Mouse (Mus musculus) large intestine, adult 2 months (tissue): ENCODE measurements at regions not wholly inside any gene's neighbourhood (a gene's known extent, or its start where the extent isn't known, plus 50 kb on each side); places are given as distances from the start of the nearest gene placed in this dataset.

Experiments used
- DNase-seq: peaks from one replicate; pipeline ENCODE4 v3.0.0-alpha.2; 2012; ENCODE audit warnings: low read depth, low spot score
- WGBS: fragments of 180-500 bp; shearing (Covaris S2); methylation state at CpG from one replicate; pipeline ENCODE4 v1.1.7; 2018; 5-methylcytosine and 5-hydroxymethylcytosine counted together

DNA sequence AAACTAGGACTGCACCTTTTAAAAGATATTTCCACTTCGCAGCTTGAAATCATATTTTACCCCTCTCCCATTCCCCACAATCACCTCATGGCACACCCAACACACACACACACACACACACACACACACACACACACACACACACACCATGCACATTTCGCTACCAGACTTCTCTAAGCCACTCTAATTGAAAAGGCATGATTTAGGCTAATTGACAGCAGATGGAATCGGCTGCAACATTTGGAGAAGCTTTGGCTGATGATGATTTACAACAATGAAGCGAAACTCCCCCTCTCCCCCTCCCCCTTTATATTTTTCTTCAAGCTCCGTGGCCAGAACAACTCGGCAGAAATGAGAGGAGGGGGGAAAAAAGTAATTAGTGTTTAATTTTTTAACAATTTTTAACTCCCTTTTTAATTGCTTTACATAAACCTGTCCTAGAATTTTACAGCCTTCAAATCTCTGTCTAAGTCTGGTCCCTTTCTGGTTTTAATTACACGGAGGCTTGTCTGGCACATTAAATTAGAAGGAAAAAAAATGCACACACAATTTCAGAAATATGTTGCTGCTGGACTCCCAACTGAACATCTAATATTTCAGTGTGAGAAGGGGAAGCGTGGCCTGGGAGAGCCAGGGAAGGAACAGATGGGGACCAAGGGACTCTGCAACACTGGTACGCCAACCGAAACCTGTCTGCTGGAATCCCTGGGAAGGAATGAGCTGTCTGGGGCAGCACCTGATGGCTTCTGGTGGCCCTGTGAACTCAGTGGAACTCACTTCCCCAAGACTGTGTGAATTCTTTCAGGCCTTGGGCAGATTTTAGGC is 232.4 kb downstream of the Sox9 start:
- no peak for DNase-seq
- 76% methylated on average over 10 of the region's 10 CpGs for WGBS

DNA sequence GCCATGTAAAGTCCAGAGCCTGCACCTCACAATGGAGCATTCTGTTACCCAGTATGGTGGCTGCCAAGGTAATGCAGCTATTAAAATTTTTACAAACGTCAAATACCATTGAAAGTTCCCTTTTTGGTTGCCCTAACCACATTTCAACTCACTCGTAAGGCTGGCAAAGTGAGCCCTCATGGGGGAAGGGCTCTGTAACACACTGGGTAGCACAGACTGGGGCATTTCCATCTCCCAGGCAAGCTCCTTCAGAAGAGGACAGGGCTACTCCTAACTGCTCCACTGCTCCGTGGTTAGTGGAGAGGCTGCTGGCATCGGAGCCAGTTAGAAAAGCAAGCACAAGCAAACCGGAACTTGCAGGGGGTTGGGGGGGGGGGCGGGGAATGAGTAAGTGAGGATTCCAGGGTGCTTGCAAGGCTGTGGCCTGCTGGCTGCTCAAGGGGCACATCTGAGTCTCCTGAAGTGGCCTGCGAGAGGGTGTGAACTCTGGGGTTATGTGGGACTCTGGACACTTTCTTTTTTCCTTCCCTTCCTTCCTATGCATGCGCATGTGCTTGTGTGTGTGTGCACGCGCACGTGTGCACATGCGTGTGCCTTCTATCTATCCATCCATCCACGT is 233.8 kb downstream of the Sox9 start:
- WGBS: 70% methylated on average over 13 of the region's 13 CpGs
- no peak for DNase-seq

GRCm38 (mm10) chr11:113016801-113017715 is 235.0 kb downstream of the Sox9 start:
- no peak for DNase-seq
- WGBS: 91% methylated on average over 7 of the region's 7 CpGs

GRCm38 (mm10) chr11:113021533-113021932 is 239.5 kb downstream of the Sox9 start:
- DNase-seq: no peak
- WGBS: 63% methylated on average over 4 of the region's 4 CpGs

DNA sequence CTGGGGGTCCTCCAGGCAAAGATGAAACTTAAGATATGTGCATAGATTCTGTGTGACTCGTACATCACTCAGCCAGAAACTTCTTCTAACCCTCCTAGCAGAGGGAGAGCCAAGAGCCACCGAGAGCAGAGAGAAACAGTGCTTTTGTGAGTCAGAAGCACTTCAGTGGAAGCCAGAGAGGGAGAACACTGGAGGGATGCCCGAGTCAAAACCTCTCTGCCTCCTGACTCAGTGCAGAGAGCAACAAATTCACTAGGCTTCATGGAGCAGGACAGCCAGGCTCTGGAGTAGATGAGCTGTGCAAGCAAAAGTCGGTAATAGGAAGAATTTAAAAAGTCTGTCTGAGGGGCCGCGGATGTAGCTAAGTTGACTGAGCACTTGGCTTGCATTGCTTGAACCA is 245.0 kb downstream of the Sox9 start:
- DNase-seq: no peak
- 64% methylated on average over 6 of the region's 6 CpGs for WGBS

DNA sequence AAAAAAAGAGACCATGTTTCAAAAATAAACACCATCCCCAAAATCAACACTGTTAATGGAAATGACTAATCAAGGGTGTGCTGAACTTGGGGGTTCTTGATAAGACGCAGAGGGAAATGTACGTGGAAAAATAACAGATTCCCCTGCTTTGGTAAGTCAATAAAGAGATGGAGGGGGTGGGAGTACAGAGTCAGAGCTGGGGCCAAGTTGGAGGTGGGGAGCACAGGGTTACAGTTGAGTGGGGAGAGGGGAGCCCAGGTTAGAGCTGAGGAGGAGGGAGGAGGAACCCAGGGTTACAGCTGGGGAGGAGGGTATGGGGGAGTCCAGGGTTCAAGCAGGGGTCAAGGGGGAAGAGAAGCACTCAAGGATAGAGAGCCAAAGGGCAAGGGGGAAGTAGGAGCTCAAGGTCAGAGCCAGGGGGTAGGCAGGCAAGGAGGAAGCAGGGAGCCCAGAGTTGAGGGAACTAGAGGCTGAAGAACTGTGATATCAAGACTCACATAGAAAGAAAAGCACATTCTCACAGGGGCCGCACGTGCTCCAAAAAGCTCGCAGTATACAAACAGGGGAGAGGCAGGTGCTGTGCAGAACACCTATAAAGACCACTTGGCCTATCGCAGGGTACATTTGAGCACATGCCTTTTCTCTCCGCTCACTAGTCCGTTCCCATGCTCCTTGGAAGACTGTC is 246.4 kb downstream of the Sox9 start:
- no peak for DNase-seq
- WGBS: 79% methylated on average over 8 of the region's 8 CpGs

DNA sequence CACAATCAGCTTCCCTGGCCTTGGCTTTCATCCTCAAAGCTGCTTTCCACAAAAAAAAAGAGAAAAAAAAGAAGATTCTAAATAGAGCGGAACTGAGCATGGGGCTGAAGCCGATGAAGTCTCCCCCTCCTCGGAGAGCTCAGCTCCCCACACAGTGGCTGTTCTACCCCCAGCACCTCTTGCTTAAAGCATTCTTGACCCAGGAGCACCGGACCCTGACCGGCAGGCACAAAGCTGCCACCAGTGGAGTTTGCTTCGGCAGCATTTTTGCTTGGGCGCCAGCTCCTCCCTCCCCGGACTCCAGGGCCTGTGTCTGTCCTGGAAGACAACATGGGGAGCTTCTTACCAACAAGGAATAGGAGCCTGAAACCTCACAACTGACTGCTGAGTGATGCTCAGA is 249.4 kb downstream of the Sox9 start:
- no peak for DNase-seq
- 91% methylated on average over 8 of the region's 8 CpGs for WGBS

DNA sequence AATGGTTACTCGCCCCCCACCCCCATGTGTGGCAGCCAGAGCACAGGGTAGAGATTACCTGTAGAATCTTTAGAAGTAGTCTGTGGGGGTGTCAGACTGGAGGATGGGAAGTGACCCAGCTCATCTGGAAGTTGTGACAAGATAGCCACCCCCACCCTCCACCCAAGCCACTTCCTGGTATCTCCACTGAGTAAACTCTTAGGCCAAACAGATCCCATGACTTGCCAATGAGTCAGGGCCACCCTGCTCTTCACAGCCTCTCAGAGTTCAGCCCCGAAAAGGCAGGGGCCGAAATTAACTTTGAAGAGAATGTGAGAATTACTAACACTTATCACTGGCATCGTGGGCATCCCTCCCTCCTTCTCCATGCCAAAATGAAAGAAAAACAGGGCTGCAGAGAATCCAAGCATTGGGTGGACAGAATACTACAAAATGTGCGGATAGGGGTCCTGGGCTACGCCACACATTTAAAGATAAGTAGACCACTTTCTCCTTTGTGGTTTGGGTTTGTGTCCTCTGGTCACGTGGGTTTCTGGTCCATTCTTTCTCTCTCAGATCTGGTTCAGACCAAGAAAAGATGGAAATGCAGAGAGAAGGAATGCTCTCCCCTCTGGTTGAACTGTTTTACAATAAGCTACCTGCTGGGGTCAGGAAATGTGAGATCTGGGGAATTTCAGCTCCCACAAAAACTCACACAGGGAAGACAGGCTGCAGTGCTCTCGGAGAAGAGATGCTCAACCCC is 250.6 kb downstream of the Sox9 start:
- no peak for DNase-seq
- 79% methylated on average over 8 of the region's 8 CpGs for WGBS

DNA sequence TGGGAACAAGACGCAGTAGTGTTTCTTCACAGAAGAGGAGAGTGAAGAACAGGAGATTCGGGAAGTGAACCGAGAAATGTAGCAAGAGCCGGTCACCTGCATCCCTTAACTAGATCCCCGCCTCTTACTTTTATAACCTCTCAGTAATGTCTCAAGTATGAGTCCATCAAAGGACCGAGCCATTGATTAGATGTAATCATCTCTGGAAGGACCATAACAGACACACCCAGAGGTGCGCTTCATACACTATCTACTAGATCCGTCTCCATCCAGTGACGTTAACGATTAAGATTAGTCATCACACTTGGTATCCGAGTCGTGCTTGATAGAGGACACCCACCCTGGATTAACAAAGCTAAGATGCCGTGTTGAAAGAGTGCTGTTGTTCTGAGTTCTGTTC is 252.9 kb downstream of the Sox9 start:
- DNase-seq: no peak
- WGBS: 38% methylated on average over 13 of the region's 13 CpGs

DNA sequence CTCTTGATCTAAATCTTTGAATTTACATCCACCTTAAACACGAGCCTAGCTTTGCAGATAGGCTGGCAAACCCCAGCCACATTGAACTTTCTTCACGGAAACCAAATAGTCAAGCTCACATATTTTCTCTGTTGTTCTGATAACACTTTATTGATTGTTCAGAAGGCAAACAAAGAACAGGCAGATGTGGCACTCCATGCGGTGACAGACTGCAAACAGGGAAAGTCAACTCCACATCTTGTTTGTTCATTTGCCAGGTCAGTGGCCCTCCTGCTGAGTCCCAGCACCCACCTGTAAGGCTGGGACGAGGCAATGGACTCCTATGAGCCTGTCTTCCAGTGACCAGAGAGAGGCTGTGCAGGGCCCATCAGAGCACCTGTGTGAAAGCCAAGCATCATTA is 255.7 kb downstream of the Sox9 start:
- DNase-seq: no peak
- 33% methylated on average over 4 of the region's 4 CpGs for WGBS

- WGBS: 31% methylated on average over 5 of the region's 5 CpGs
- DNase-seq: no peak
Observed at GRCm38 (mm10) chr11:113042710-113043109, 260.7 kb downstream of the Sox9 start.

- WGBS: 54% methylated on average over 20 of the region's 20 CpGs
- DNase-seq: no peak
Observed at GRCm38 (mm10) chr11:113046200-113047051, 264.4 kb downstream of the Sox9 start.

DNA sequence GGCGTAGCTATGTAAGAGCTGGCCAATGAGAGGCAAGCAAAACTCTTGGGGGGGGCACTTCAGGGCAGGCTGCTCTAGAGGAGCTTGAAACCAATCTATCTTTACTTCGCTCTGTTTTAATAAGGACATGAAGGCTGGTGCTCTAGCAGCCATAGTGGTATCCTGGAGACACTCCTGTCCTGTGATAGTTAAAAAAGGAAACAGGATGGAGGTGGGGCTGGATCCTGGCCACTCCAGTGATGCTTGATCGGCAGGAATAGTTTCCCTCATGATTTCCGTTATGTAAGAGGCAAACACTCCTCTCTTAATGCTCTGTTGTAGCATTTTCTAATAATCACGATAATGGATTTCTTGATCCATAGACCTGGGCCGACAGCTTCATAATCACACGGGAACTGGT is 266.1 kb downstream of the Sox9 start:
- 79% methylated on average over 7 of the region's 7 CpGs for WGBS
- no peak for DNase-seq

DNA sequence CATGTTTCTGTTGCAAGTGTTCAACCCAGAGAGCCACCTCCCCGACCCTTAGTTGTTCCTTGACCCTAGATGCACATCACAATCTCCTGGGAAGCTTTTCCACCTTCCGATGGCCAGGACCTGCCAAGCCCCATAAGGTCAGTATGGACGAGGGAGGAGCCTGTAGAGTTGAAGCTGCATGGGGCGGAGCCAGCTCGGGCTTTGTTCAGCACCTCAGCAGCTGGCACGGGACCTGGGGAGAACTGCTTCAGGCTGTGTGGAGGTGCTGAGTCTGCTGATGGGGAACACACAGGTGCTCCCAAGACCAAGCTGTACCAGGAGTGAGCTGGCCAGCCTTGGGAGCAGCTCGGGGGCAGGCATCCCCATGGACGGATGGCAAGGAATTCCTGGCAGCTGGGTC is 267.6 kb downstream of the Sox9 start:
- WGBS: 39% methylated on average over 8 of the region's 8 CpGs
- DNase-seq: no peak

DNA sequence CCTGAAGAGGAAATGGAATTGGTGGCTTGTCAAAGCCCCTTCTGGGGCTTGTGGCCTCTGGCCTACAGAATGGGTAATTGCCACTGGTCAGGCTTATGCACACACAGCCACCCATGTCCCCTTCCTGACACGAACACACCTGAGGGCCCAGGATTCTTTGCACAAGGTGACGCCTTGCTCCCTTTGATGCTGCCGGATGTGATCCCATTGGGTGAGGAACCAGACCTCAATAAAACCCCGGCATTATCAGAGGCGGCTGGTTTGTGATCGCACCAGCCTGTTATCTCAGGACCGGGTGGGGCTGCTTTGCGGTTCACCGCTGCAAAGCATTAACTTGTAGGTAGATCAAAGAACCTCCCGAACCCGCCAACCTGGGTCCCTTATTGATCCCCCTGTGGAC is 270.5 kb downstream of the Sox9 start:
- WGBS: 28% methylated on average over 11 of the region's 11 CpGs
- DNase-seq: peak; percentile 67

GRCm38 (mm10) chr11:113056042-113056632 is 274.1 kb downstream of the Sox9 start:
- WGBS: 64% methylated on average over 12 of the region's 12 CpGs
- no peak for DNase-seq

DNA sequence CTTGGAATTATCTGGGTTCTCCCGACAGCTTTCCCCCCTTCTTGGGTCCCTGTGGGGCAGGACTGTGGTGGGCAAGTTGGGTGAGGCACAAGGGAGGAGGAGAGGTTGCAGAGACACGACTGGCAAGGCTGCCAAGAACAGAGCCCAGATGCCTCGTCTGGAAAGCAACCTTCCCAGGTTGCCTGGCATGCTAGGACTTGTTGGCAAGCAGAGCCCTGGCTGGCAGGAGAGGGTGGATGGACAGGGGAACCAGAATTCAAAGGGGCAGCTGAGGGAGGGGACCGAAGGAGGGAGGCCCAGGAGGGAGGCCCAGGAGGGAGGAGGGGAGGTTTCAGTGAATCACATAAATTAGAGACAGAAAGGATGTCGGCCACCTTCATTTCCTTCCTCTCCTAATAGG is 274.8 kb downstream of the Sox9 start:
- DNase-seq: no peak
- WGBS: 12% methylated on average over 5 of the region's 5 CpGs

DNA sequence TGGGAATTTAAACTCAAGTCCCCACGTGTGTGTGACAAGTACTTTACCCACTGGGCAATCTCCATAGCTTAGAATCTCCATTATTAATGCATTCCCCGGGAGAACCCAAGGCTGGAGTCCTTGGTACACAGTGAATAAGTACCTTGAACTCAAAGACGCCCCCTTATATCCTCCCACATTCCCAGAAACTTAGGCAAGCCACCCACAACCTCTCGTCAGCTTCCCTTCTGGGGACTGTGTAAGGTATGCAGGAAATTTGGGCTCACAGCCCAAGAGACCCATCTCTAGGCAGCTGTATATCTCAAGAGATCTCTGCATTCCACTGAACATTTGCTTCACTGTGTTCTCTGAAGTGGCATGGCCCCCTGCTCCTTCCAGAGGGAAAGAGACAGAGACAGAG is 288.3 kb downstream of the Sox9 start:
- 87% methylated on average over 4 of the region's 4 CpGs for WGBS
- DNase-seq: no peak
